In genomic region chr9:71447573-71447972, GRCm38 (mm10) we compare ENCODE assay signal across 9 mouse cellular contexts. TPM values are rescaled to one million over a fixed set of nuclear protein-coding genes. Genes with fewer than 3 reads are reported as not detected.
DNase-seq lines count a peak whose midpoint lies in the region; ATAC-seq and TF ChIP-seq lines count a peak whose summit lies in the region.
"Had no signal": no experiment of that assay in that cellular context is flagged by ENCODE, and none has a peak within 500 bp of the region (broad histone marks: within the 10 kb centered on the region; RNA-seq: fewer than 3 reads in every experiment).

No protein-coding gene starts in this region.

- whole genome bisulfite sequencing in neural tube, embryonic 15.5 days: 27% methylated on average over 4 of the region's 4 CpGs
- 33% methylated on average over 4 of the region's 4 CpGs for WGBS in lung, postnatal 0 days

- H3K9ac ChIP-seq in neural tube, embryonic 15.5 days (replicated peaks): no peak overlapping the region
- H3K9ac ChIP-seq in lung, postnatal 0 days (replicated peaks; ENCODE audit: low read depth): no peak overlapping the region

- H3K27me3 ChIP-seq in neural tube, embryonic 15.5 days (replicated peaks): 0 out of 2 replicates have a peak, but pooled peaks cover 13% of the 10 kb centered on the region
- no peaks in the 10 kb centered on the region for H3K27me3 ChIP-seq in lung, postnatal 0 days (replicated peaks; ENCODE audit: insufficient read depth, low read length)

- intact Hi-C loops in gastrocnemius, postnatal 36 days (cut with DNase I): loop anchor here (10.0 kb wide), 2 partner anchors 83 to 233 kb away; partner anchors contain the start of gene Aldh1a2

- H3K4me1 ChIP-seq in neural tube, embryonic 15.5 days: no peaks in the 10 kb centered on the region
- no peaks in the 10 kb centered on the region for H3K4me1 ChIP-seq in lung, postnatal 0 days (ENCODE audit: insufficient read depth, low read depth, low read length)

- no peak overlapping the region for H3K4me2 ChIP-seq in neural tube, embryonic 15.5 days
- H3K4me2 ChIP-seq in lung, postnatal 0 days (replicated peaks; ENCODE audit: low read depth, low read length): no peak overlapping the region

- TF ChIP-seq EP300 in lung, postnatal 0 days (IDR thresholded peaks at IDR 0.05): no peak

- peak; percentile 85 for TF ChIP-seq CTCF in lung, postnatal 0 days (IDR thresholded peaks at IDR 0.05)

- DNase-seq in neural tube, embryonic 10.5 days (ENCODE audit: extremely low spot score, low spot score): peak; percentile 73
- DNase-seq in cerebellum, postnatal 10 days: peak; percentile 69 to 73
- peak; percentile 59 to 64 for DNase-seq in gastrocnemius, postnatal 36 days
- DNase-seq in layer of hippocampus, adult 11-12 months (ENCODE audit: low spot score): peak; percentile 72
- peak; percentile 70 for DNase-seq in lung, postnatal 0 days (ENCODE audit: low spot score)
- DNase-seq in urinary bladder, postnatal 14 days (ENCODE audit: low spot score): peak; percentile 76
- no peak for DNase-seq in natural killer cell, adult 2 months (ENCODE audit: low spot score in 2 of 2)

- no peaks in the 10 kb centered on the region for H3K9me3 ChIP-seq in neural tube, embryonic 15.5 days (replicated peaks)
- no peaks in the 10 kb centered on the region for H3K9me3 ChIP-seq in lung, postnatal 0 days (ENCODE audit: low read length)

- ATAC-seq in neural tube, embryonic 15.5 days (ENCODE audit: low FRiP score): no peak
- ATAC-seq in lung, postnatal 0 days: peak; percentile 33; the same call in 1 of the 2 replicates

- no peak overlapping the region for H3K4me3 ChIP-seq in neural tube, embryonic 15.5 days (replicated peaks)
- H3K4me3 ChIP-seq in lung, postnatal 0 days (ENCODE audit: low read depth, low read length): no peak overlapping the region
- H3K4me3 ChIP-seq: myocyte had no signal

- no peak overlapping the region for H3K27ac ChIP-seq in neural tube, embryonic 15.5 days (replicated peaks)
- no peak overlapping the region for H3K27ac ChIP-seq in lung, postnatal 0 days (ENCODE audit: low read length)

- no peaks in the 10 kb centered on the region for H3K36me3 ChIP-seq in neural tube, embryonic 15.5 days
- H3K36me3 ChIP-seq in lung, postnatal 0 days (ENCODE audit: insufficient read depth, low read length): no peaks in the 10 kb centered on the region

RNA-seq across cellular contexts. Expression of gene Polr2m, which starts 38.2 kb away (rescaled TPM):
- polyA plus RNA-seq in neural tube, embryonic 15.5 days (2015; fragmentation: Nextera tagmentation; extraction: Ambion mirVana): 327 and 331 TPM in 2 replicates
- 100 to 1,000 TPM; 202 to 210 TPM for total RNA-seq in gastrocnemius, postnatal 36 days (2021)
- 159 and 173 TPM in 2 replicates for polyA plus RNA-seq in lung, postnatal 0 days (2015; fragmentation: Nextera tagmentation; extraction: Ambion mirVana)

Comparison
In these comparisons a context has a peak if more than half of its experiments do, and no peak if none do; other contexts are left out.
1. DNase-seq: peak in neural tube, embryonic 10.5 days (single experiment), cerebellum, postnatal 10 days (2 of 2), gastrocnemius, postnatal 36 days (2 of 2), layer of hippocampus, adult 11-12 months (single experiment), lung, postnatal 0 days (single experiment) and urinary bladder, postnatal 14 days (single experiment); none in natural killer cell, adult 2 months (0 of 2).